Mouse (Mus musculus) embryo, embryonic 9.5 days (tissue): ENCODE measurements at regions not wholly inside any gene's neighbourhood (a gene's known extent, or its start where the extent isn't known, plus 50 kb on each side); places are given as distances from the start of the nearest gene placed in this dataset.
A peak's percentile ranks its signal among the peaks of the same experiment; 100 is the strongest.

ENCODE experiments used
- DNase-seq: peaks from one replicate; pipeline ENCODE4 v3.0.0-alpha.2; 2017; ENCODE audit errors: extremely low spot score

GRCm38 (mm10) chr15:11712481-11713274, 194.4 kb downstream of the Npr3 start:
- DNase-seq = no peak

GRCm38 (mm10) chr15:11701246-11701645, 205.8 kb downstream of the Npr3 start:
- DNase-seq = no peak

- no peak for DNase-seq
Measured at GRCm38 (mm10) chr15:11699929-11700328, 207.2 kb downstream of the Npr3 start.

DNA sequence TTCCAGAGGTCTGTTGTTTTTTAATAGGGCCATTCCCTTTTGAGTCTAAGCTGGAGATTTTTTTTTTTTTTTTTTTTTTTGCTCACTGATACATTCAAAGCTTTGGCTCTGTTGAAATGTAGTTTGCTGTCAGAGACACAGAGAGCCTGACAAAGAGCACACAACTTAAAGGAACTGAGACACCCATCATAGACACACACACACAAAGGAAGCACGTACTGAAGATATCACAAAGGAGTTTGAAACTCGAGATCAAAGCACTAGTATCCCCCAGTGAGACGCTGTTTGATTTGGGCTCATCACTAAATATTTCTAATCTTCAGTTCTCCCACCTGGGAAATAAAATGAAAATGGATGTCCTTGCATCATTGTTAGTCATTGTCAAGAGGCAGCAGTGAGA, 210.0 kb downstream of the Npr3 start:
- no peak for DNase-seq

DNA sequence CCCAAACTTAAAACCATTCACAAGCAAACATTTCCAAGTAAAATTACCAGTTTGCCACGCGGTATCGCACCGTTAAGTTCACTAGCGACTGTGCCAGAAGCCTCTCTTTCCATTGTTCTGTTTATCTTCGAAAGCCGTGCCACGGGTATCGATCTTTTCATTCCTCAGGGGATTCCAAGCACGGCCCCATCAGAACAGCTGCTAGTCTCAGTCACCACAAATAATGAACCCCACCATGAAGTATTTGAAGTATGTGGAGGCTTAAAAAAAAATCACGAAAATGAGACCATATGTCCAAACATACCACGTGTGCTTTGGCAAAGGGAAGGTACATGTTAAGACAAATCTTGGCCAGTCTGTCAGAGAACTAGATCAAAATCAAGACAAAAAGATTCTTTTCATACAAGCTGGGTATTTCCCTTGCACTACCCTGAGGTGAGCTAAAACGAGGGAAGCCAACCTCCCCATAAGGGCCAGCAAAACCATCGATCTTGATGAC, 213.3 kb downstream of the Npr3 start:
- DNase-seq = no peak

- DNase-seq = no peak
Measured at GRCm38 (mm10) chr15:11664839-11665379, 242.2 kb downstream of the Npr3 start.

DNA sequence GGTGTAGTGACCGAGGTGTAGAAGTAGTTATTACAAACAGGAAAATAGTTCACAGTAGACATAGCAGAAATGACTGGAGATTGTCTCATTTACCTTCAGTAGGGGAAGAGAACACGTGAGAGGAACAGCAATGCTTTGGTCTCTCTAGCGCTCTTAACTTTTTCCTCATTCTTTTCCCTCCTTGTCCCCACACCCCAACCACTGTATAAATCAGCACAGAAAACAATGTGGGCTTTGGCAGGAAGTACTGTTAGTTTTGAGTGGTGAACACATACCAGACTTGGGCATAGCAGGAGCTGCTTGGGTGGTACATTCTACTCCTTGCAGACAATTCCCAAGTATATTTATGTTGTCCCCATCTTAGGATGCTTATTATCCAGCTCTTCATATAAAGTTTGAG, 251.9 kb downstream of the Npr3 start:
- DNase-seq = no peak

GRCm38 (mm10) chr15:11646241-11646640, 246.8 kb upstream of the Tars start:
- DNase-seq = no peak

DNA sequence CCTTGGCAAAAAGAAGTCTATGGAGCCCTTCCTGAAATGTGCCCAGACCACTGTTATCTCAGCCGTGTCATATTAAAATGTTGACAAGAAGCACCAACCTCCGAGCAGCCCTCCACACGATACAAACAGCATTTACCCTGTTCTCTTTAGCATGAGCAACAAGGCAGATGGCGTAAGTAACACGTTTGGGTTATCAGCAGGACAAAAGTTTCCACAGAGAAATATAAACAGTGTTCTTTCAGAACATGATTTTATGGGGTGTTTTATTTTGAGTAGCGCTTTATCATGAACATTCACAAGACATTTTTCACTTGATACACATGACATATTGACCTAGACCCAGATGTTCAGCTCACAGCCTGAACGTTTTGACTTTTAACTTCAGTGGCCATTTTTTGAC, 245.3 kb upstream of the Tars start:
- no peak for DNase-seq

DNA sequence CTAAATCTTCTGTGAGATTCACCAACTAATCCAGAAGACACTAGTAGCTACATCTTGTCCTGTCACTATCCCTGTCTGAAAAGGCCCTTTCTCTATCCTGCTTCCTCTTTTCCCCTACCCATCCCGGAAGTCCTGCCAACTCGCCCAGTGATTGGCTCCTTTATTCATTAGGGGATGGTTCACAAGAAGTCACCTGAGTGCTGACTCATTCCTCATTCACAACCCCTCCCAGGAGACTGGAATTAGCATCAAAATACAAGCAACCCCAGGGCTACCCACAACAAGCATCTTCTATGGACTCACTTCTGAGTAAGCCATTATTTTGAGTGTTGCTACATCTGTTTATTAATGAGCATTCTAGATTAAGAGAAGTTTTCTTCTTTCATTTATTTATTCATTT, 231.2 kb upstream of the Tars start:
- no peak for DNase-seq

DNA sequence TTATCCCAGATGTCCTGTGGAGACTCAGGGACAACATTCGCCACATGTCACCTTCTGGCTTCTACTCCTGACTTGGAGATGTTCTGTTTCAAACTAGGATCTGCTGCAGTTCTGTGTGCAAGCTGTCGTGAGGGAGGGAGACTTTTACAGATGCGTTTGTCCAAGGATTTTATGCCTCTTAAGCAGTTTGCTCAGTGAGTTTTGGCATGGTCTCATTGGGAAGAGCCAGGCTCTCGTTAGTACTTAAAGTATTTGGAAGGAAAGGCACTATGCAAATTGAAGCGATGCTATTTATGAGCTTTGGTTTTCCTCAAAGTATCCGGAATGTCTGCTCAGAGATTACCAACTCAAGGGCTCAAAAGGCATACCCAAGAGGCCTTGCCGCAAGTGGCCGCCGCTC, 227.0 kb upstream of the Tars start:
- no peak for DNase-seq

- DNase-seq = no peak
Measured at GRCm38 (mm10) chr15:11612416-11612815, 213.0 kb upstream of the Tars start.

DNA sequence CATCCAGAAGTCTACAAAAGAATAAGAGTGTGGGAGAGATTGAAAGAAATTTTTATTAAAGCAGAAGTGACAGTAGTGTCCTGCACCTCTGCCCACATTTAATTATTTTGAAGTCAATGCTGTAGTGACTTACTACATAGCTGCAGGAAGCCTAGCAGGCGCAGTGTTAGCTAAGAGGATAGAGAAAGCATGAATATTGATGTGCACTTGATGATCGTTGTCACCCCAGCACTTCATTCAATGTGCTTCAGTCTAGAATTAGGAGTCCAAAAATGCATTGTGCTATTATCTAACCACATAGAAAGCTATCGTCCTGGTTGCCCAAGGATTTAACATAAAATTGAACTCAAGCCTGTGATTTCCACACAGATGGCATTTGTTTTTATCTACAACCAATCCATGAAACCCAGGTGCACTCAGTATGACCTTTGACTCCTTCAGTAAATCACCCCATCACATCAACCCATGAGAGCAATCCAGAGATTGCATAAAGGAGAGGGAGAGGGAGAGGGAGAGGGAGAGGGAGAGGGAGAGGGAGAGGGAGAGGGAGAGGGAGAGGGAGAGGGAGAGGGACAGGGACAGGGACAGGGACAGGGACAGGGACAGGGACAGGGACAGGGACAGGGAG, 210.7 kb upstream of the Tars start:
- no peak for DNase-seq

GRCm38 (mm10) chr15:11607489-11607888, 208.0 kb upstream of the Tars start:
- no peak for DNase-seq

DNA sequence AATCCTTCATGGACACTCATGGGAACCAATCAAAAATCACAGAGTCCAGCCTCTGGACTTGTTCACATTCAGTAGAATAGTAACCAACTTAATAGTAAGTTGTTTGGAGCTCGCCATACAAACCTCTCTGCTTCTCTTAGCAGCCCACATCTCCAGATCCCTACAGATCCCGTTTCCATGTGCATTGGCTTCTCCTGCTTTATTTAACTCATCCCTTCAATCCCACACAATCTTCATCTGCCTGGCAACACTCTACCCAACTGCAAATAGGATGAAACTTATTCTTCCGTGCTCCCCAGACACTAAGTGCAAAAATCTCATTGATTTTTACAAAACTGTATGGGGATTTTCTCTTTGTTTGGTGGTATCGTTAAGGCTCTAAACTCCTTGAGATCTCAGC, 206.2 kb upstream of the Tars start:
- no peak for DNase-seq

DNA sequence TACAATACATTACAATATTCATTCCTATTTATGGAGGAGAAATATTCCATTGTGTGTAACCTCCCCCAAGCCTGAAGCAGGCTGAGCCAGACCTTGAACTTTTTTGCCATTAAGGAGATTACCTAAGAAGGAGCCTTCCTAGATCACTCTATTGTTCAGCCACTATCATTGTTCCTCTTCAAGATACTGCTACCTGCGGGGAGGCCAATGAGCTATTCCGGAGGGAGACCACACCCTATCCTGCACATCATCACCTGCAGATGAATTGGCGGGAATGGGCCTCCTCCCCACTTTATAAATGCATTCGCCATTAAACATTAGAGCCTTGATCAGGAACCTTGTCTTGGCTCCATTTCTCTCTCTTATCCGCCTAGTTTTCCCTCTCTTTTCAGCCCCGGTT, 197.6 kb upstream of the Tars start:
- no peak for DNase-seq

- DNase-seq = peak; percentile 56
Measured at GRCm38 (mm10) chr15:11590542-11591116, 191.2 kb upstream of the Tars start.

DNA sequence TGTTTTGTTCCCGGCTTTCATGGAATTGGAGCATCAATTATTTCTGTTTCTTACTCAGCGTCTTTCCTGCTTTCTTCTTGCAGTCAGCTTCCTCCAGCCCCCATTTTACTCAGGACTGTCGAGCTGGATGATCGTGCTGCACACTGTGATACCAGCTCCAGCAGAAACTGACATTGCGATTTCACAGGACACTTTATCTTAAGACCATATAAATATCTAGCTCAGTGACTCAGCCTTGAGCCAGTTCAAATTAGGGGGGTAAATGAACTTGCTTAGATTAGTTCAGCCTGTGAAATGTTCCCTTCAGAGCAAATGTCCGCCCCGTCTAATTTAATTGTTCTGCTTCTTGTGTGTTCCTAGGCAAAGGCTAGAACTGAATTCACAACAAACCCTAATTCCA, 190.3 kb upstream of the Tars start:
- no peak for DNase-seq

DNA sequence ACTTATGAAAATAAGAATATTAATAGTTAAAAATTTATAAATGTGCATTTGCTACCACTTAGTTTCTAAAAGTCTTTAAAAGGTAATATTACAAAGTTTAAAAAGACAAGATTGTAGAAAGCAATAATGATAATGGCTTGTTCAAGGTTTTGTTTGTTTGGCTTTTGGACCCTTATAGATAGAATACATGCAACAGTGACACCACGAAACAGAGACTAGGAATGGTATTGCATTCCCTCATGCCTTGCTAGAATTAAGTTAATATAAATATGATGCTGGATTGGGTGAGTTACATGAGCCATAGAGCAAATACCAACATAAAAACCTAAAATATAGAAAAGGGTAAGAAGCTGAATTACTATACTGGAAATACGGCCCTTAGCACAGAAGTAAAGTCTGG, 186.9 kb upstream of the Tars start:
- DNase-seq = no peak

- no peak for DNase-seq
Measured at GRCm38 (mm10) chr15:11584155-11584554, 184.7 kb upstream of the Tars start.

DNA sequence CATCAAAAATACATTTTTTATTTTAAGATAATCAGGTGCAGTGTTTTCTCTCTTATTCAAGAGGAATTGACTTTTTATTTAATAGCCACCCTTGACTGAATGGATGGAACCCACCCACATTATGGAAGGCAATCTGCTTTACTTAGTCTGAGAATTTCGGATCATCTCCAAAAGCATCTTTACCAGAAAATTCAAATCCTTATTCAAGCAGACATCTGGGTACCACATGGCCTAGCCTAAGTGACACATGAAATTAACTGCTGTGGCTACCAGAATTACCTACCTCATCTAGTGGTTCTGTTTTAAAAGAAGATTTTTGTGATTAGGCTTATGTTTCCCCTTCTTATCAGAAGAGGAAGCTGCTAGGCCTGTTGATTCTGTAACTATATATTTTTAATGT, 178.9 kb upstream of the Tars start:
- DNase-seq = no peak

- no peak for DNase-seq
Measured at GRCm38 (mm10) chr15:11574359-11574758, 174.9 kb upstream of the Tars start.

DNA sequence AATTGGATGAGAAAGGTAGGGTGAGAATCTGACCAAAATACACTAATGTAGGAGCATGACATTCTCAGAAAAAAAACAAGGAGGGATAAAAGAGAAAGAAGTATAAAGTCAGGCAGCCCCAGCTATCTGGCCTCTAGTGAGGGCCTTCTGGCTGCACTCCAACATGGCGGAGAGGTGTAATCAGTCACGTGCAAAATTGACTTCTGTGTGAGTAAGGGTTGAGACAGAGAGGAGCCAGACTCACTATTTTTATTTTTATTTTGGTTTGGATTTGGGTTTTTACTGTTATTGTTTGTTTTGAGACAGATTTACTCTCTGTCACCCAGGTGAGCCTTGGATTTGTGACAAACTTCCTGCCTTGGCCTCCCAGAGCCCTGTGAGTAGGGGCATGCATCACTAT, 174.0 kb upstream of the Tars start:
- DNase-seq = no peak
